Mouse (Mus musculus) hindbrain, embryonic 14.5 days (tissue): Measurements from ENCODE around the gene Ddx6. TPM values are rescaled to one million over a fixed set of nuclear protein-coding genes. Genes with fewer than 3 reads are reported as not detected.

Experiments
- ATAC-seq: fragments of 200-750 bp; cut with Nextera tagmentation; 2 replicates; pipeline ENCODE4 v1.8.0; 2017; ENCODE audit warnings: moderate number of reproducible peaks, mild to moderate bottlenecking, moderate TSS enrichment, moderate library complexity; ENCODE audit not compliant: low FRiP score
- DNase-seq: peaks from one replicate; pipeline ENCODE4 v3.0.0-alpha.2; 2015; ENCODE audit warnings: low spot score
- H3K27ac ChIP-seq: fragments of 300-500 bp; sonication (generic); 2 replicates; pipeline ENCODE4 v1.5.1; 2014; ENCODE audit warnings: mild to moderate bottlenecking, moderate library complexity
- H3K27me3 ChIP-seq: fragments of 300-500 bp; sonication (generic); 2 replicates; pipeline ENCODE4 v1.6.1; 2014; ENCODE audit warnings: mild to moderate bottlenecking, low read length, mixed read lengths; ENCODE audit not compliant: control insufficient read depth, insufficient read depth
- H3K36me3 ChIP-seq: fragments of 300-500 bp; sonication (generic); replicated peaks from 2 replicates; pipeline ENCODE4 v1.6.1; 2014; ENCODE audit not compliant: control insufficient read depth, insufficient read depth
- H3K4me1 ChIP-seq: fragments of 300-500 bp; sonication (generic); replicated peaks from 2 replicates; pipeline ENCODE4 v1.6.1; 2014; ENCODE audit warnings: antibody characterized with exemption, low read length, mixed read lengths; ENCODE audit not compliant: control insufficient read depth, insufficient read depth
- H3K4me2 ChIP-seq: fragments of 300-500 bp; sonication (generic); replicated peaks from 2 replicates; pipeline ENCODE4 v1.6.1; 2014; ENCODE audit warnings: mild to moderate bottlenecking, moderate library complexity
- H3K4me3 ChIP-seq: fragments of 300-500 bp; sonication (generic); replicated peaks from 2 replicates; pipeline ENCODE4 v1.5.1; 2014; ENCODE audit warnings: mild to moderate bottlenecking, low read length
- H3K9ac ChIP-seq: fragments of 300-500 bp; sonication (generic); 2 replicates; pipeline ENCODE4 v1.6.1; 2014
- H3K9me3 ChIP-seq: fragments of 300-500 bp; sonication (generic); 2 replicates; pipeline ENCODE4 v1.6.1; 2016; ENCODE audit warnings: low read length; ENCODE audit not compliant: control insufficient read depth
- WGBS: fragments of 180-500 bp; shearing (Covaris S2); extraction: QIAGEN DNeasy Blood & Tissue Kit; methylation state at CpG from one replicate; pipeline ENCODE4 v1.1.7; 2014; 5-methylcytosine and 5-hydroxymethylcytosine counted together
- polyA plus RNA-seq: library from polyadenylated mRNA; unstranded; fragments of >200 nt; fragmentation: Nextera tagmentation; extraction: Ambion mirVana; gene quantifications from 2 replicates; pipeline ENCODE4 v1.2.1, GENCODE M21; 2014

Ddx6 gene
- polyA plus RNA-seq, 1 experiment from 2014 or later: 21.2 TPM

GRCm38 (mm10) chr9:44644186-44644585, 39.5 kb downstream of the Ddx6 start:
- WGBS: 84% methylated on average over 2 of the region's 2 CpGs

DNA sequence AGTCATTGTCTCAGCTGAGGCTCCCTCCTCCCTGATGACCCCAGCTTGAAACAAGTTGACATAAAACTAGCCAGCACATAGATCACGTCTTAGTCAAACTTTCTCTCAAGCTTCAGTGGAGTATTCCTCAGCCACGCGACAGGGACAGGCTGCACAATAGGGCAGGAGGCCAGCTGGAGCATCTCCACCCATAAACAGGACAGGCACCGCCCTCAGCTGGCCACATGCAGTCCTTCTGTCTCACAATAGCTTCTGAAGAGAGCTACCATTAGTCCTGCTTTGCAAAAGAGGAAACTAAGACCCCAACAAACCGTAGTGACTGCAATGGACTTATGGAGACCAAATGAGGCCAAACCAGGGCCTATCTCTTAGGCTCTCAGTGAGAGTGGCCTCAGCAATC, 40.8 kb downstream of the Ddx6 start:
- no peak overlapping the region for H3K27ac ChIP-seq
- WGBS: 64% methylated on average over 5 of the region's 5 CpGs
- H3K9ac ChIP-seq: no peak overlapping the region
- no peak for DNase-seq
- H3K9me3 ChIP-seq: no peaks in the 10 kb centered on the region
- no peak for ATAC-seq
- no peak overlapping the region for H3K4me3 ChIP-seq
- H3K27me3 ChIP-seq: no peaks in the 10 kb centered on the region
- H3K4me2 ChIP-seq: no peak overlapping the region
- 0 out of 2 replicates have a peak, but pooled peaks cover 5% of the 10 kb centered on the region for H3K36me3 ChIP-seq
- no peaks in the 10 kb centered on the region for H3K4me1 ChIP-seq

More at GRCm38 (mm10) chr9:44644186-44644585, 39.5 kb downstream of the Ddx6 start:
- no peak for DNase-seq
- H3K4me2 ChIP-seq: no peak overlapping the region
- H3K4me3 ChIP-seq: no peak overlapping the region
- H3K9me3 ChIP-seq: no peaks in the 10 kb centered on the region
- H3K4me1 ChIP-seq: no peaks in the 10 kb centered on the region
- ATAC-seq: no peak
- no peaks in the 10 kb centered on the region for H3K27me3 ChIP-seq
- no peak overlapping the region for H3K9ac ChIP-seq
- H3K27ac ChIP-seq: no peak overlapping the region
- peaks cover 11% of the 10 kb centered on the region for H3K36me3 ChIP-seq

DNA sequence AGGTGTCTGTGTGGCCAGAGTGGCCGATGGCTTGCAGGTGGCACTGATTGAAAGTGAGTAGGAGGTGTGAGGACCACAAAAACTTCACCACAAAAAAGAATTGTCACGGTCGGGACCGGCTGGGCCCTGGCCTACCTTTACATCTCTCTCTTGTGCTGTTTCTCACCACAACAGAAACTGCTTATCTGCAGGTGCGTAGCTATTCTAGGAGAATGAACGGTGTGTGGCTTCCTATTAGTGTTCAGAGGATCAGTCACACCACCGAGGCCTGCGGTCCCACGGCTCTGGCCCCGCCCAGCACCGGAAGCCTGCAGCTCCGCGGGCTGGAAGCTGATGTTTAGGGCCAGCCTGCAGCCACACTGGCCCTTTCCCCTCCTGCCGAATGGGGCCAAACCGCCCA, 41.2 kb downstream of the Ddx6 start:
- H3K4me1 ChIP-seq: no peaks in the 10 kb centered on the region
- H3K9me3 ChIP-seq: no peaks in the 10 kb centered on the region
- 0 out of 2 replicates have a peak, but pooled peaks cover 2% of the 10 kb centered on the region for H3K36me3 ChIP-seq
- no peak overlapping the region for H3K4me3 ChIP-seq
- DNase-seq: no peak
- H3K27ac ChIP-seq: no peak overlapping the region
- H3K4me2 ChIP-seq: no peak overlapping the region
- WGBS: 66% methylated on average over 15 of the region's 15 CpGs
- H3K27me3 ChIP-seq: no peaks in the 10 kb centered on the region
- no peak overlapping the region for H3K9ac ChIP-seq
- no peak for ATAC-seq

DNA sequence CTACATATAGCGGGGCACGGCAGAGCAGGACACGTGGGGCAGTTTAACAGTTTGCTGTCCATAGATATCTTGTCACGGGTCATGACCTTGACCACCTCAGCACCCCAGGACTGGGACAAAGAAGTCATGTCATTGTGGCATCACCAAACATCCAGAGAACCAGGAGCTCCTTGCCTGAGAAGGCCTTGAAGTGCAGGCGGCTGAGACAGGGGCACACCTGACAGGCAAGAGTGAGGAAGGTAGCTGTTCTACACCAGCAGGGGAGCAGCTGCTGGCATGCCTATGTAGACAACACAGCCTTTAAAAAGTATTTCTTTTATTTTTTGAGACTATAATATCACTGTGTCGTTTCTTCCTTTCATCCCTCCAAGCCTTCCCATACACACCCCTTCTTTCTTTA, 41.7 kb downstream of the Ddx6 start:
- Histone ChIP-seq H3K27me3 (no peaks in the 10 kb centered on the region), H3K36me3 (no peaks in the 10 kb centered on the region), H3K27ac (no peak overlapping the region), H3K9ac (no peak overlapping the region), H3K9me3 (no peaks in the 10 kb centered on the region), H3K4me1 (no peaks in the 10 kb centered on the region), H3K4me3 (no peak overlapping the region), H3K4me2 (no peak overlapping the region)
- ATAC-seq (no peak), DNase-seq (no peak)
- WGBS: 80% methylated on average over 6 of the region's 6 CpGs

GRCm38 (mm10) chr9:44647026-44647425, 42.3 kb downstream of the Ddx6 start:
- Histone ChIP-seq H3K9me3 (no peaks in the 10 kb centered on the region), H3K27me3 (no peaks in the 10 kb centered on the region), H3K4me3 (no peak overlapping the region), H3K9ac (no peak overlapping the region), H3K4me2 (no peak overlapping the region), H3K4me1 (no peaks in the 10 kb centered on the region), H3K27ac (no peak overlapping the region), H3K36me3 (no peaks in the 10 kb centered on the region)
- DNase-seq (no peak), ATAC-seq (no peak)
- WGBS: 96% methylated on average over 8 of the region's 8 CpGs

GRCm38 (mm10) chr9:44647656-44648055, 43.0 kb downstream of the Ddx6 start:
- Histone ChIP-seq H3K4me2 (no peak overlapping the region), H3K9me3 (no peaks in the 10 kb centered on the region), H3K9ac (no peak overlapping the region), H3K27ac (no peak overlapping the region), H3K36me3 (no peaks in the 10 kb centered on the region), H3K4me3 (no peak overlapping the region), H3K27me3 (no peaks in the 10 kb centered on the region), H3K4me1 (no peaks in the 10 kb centered on the region)
- ATAC-seq (no peak), DNase-seq (no peak)
- WGBS: 90% methylated on average over 4 of the region's 4 CpGs

- no peaks in the 10 kb centered on the region for H3K27me3 ChIP-seq
- H3K4me3 ChIP-seq: no peak overlapping the region
- no peaks in the 10 kb centered on the region for H3K4me1 ChIP-seq
- H3K4me2 ChIP-seq: no peak overlapping the region
- no peak overlapping the region for H3K9ac ChIP-seq
- no peaks in the 10 kb centered on the region for H3K36me3 ChIP-seq
- H3K9me3 ChIP-seq: no peaks in the 10 kb centered on the region
- DNase-seq (no peak), ATAC-seq (no peak)
- no peak overlapping the region for H3K27ac ChIP-seq
- WGBS: 77% methylated on average over 7 of the region's 7 CpGs
Measured at GRCm38 (mm10) chr9:44648881-44649281, 44.2 kb downstream of the Ddx6 start.

DNA sequence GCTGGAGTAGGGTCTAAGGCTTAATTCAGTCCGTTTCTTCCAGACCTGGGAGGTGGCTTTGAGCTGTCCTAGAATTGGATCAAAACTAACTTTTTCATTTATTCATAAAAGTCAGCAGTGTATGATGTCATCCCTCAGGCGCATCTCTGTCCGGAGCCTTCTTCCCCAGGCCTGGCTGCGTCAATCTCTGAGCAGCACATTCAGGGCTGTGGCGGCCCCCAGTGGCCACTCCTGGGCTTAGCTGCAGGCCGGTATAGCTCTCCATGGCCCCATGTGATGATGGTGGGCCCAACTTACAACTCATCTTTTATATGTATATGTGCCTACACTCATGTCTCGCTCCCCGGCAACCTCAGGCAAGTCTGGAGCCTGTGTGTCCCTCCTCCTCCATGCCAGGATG, 47.3 kb downstream of the Ddx6 start:
- H3K9me3 ChIP-seq: no peaks in the 10 kb centered on the region
- no peaks in the 10 kb centered on the region for H3K4me1 ChIP-seq
- H3K27me3 ChIP-seq: no peaks in the 10 kb centered on the region
- DNase-seq (peak; percentile 71), ATAC-seq (peak; percentile 79; the same call in 1 of the 2 replicates)
- H3K36me3 ChIP-seq: no peaks in the 10 kb centered on the region
- WGBS: 8% methylated on average over 8 of the region's 8 CpGs
- H3K27ac ChIP-seq: no peak overlapping the region
- no peak overlapping the region for H3K9ac ChIP-seq
- H3K4me3 ChIP-seq: no peak overlapping the region
- H3K4me2 ChIP-seq: no peak overlapping the region

DNA sequence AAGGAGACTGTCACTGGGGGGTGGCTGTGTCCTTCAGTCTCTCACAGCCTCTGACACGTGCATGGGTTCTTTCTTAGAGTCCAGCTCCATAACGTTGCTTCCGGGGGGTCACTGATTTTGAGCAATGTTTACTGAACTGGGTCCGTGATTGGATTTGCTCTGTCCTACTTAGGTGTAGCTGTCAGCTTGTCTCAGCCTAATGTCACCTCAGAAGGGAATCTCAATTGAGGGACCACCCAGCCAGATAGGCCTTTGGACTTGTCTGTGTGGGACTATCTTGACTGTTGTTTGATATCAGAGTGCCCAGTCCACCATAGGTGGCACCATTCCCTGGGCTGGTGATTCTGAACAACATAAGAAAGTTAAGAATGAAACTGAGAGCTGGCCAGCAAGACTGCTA, 49.2 kb downstream of the Ddx6 start:
- H3K36me3 ChIP-seq: no peaks in the 10 kb centered on the region
- ATAC-seq: no peak
- no peak overlapping the region for H3K27ac ChIP-seq
- DNase-seq: no peak
- no peak overlapping the region for H3K4me2 ChIP-seq
- H3K4me1 ChIP-seq: no peaks in the 10 kb centered on the region
- H3K9me3 ChIP-seq: no peaks in the 10 kb centered on the region
- H3K9ac ChIP-seq: no peak overlapping the region
- WGBS: 68% methylated on average over 4 of the region's 4 CpGs
- no peaks in the 10 kb centered on the region for H3K27me3 ChIP-seq
- H3K4me3 ChIP-seq: no peak overlapping the region
